Mouse (Mus musculus): ENCODE measurements around the gene Abcc9. TPM values are rescaled to one million over a fixed set of nuclear protein-coding genes. Genes with fewer than 3 reads are reported as not detected.

Abcc9 gene
- polyA plus RNA-seq, 1 experiment from 2014 or later: 16.7 TPM

- H3K9me3 ChIP-seq (replicated peaks; ENCODE audit: control insufficient read depth, low read length): peaks cover 4% of the 10 kb centered on the region; the same call in 1 of the 2 replicates
- 55% methylated on average over 4 of the region's 4 CpGs for WGBS
- H3K4me2 ChIP-seq (ENCODE audit: low read depth, low read length): peak overlapping the region; percentile 26
Measured at GRCm38 (mm10) chr6:142711106-142711505, 9.0 kb upstream of the Abcc9 start.

GRCm38 (mm10) chr6:142710690-142711089 is 8.6 kb upstream of the Abcc9 start:
- no peak for ATAC-seq (replicated peaks; ENCODE audit: extremely low read depth, insufficient read depth, low FRiP score)
- Histone ChIP-seq H3K4me3 (ENCODE audit: low read length) (no peak overlapping the region), H3K27ac (ENCODE audit: low read length) (peak overlapping the region; percentile 33; the same call in 1 of the 2 replicates), H3K9me3 (replicated peaks; ENCODE audit: control insufficient read depth, low read length) (peaks cover 4% of the 10 kb centered on the region; the same call in 1 of the 2 replicates), H3K36me3 (ENCODE audit: control insufficient read depth, insufficient read depth) (no peaks in the 10 kb centered on the region), H3K9ac (ENCODE audit: low read length) (no peak overlapping the region), H3K27me3 (ENCODE audit: control insufficient read depth, insufficient read depth, low read length) (no peaks in the 10 kb centered on the region), H3K4me2 (ENCODE audit: low read depth, low read length) (no peak overlapping the region), H3K4me1 (ENCODE audit: control insufficient read depth, insufficient read depth, low read length) (peaks cover 9% of the 10 kb centered on the region)
- 60% methylated on average over 6 of the region's 6 CpGs for WGBS

More at GRCm38 (mm10) chr6:142711106-142711505, 9.0 kb upstream of the Abcc9 start:
- Histone ChIP-seq H3K36me3 (ENCODE audit: control insufficient read depth, insufficient read depth) (no peaks in the 10 kb centered on the region), H3K4me3 (ENCODE audit: low read length) (no peak overlapping the region), H3K27me3 (ENCODE audit: control insufficient read depth, insufficient read depth, low read length) (no peaks in the 10 kb centered on the region), H3K4me1 (ENCODE audit: control insufficient read depth, insufficient read depth, low read length) (peaks cover 9% of the 10 kb centered on the region), H3K27ac (ENCODE audit: low read length) (peak overlapping the region; percentile 76), H3K9ac (ENCODE audit: low read length) (no peak overlapping the region)
- ATAC-seq (replicated peaks; ENCODE audit: extremely low read depth, insufficient read depth, low FRiP score): no peak

GRCm38 (mm10) chr6:142708369-142708768 is 6.3 kb upstream of the Abcc9 start:
- Histone ChIP-seq H3K4me3 (ENCODE audit: low read length) (no peak overlapping the region), H3K4me2 (ENCODE audit: low read depth, low read length) (no peak overlapping the region), H3K27ac (ENCODE audit: low read length) (peak overlapping the region; percentile 19; the same call in 1 of the 2 replicates), H3K9ac (ENCODE audit: low read length) (no peak overlapping the region), H3K4me1 (ENCODE audit: control insufficient read depth, insufficient read depth, low read length) (peaks cover 15% of the 10 kb centered on the region), H3K27me3 (ENCODE audit: control insufficient read depth, insufficient read depth, low read length) (no peaks in the 10 kb centered on the region), H3K36me3 (ENCODE audit: control insufficient read depth, insufficient read depth) (no peaks in the 10 kb centered on the region), H3K9me3 (replicated peaks; ENCODE audit: control insufficient read depth, low read length) (no peaks in the 10 kb centered on the region)
- ATAC-seq (replicated peaks; ENCODE audit: extremely low read depth, insufficient read depth, low FRiP score): peak; percentile 39; the same call in 1 of the 2 replicates
- WGBS: 60% methylated on average over 6 of the region's 6 CpGs

- no peak overlapping the region for H3K9ac ChIP-seq (ENCODE audit: low read length)
- ATAC-seq (replicated peaks; ENCODE audit: extremely low read depth, insufficient read depth, low FRiP score): no peak
- no peak overlapping the region for H3K27ac ChIP-seq (ENCODE audit: low read length)
- H3K4me1 ChIP-seq (ENCODE audit: control insufficient read depth, insufficient read depth, low read length): peaks cover 18% of the 10 kb centered on the region
- no peak overlapping the region for H3K4me2 ChIP-seq (ENCODE audit: low read depth, low read length)
- 81% methylated on average over 3 of the region's 3 CpGs for WGBS
- no peaks in the 10 kb centered on the region for H3K27me3 ChIP-seq (ENCODE audit: control insufficient read depth, insufficient read depth, low read length)
- H3K9me3 ChIP-seq (replicated peaks; ENCODE audit: control insufficient read depth, low read length): no peaks in the 10 kb centered on the region
- H3K36me3 ChIP-seq (ENCODE audit: control insufficient read depth, insufficient read depth): no peaks in the 10 kb centered on the region
- H3K4me3 ChIP-seq (ENCODE audit: low read length): no peak overlapping the region
Measured at GRCm38 (mm10) chr6:142706688-142707087, 4.6 kb upstream of the Abcc9 start.

GRCm38 (mm10) chr6:142703441-142703930 is 1.4 kb upstream of the Abcc9 start:
- Histone ChIP-seq H3K9me3 (replicated peaks; ENCODE audit: control insufficient read depth, low read length) (no peaks in the 10 kb centered on the region), H3K27ac (ENCODE audit: low read length) (peak overlapping the region; percentile 38; the same call in 1 of the 2 replicates), H3K4me3 (ENCODE audit: low read length) (no peak overlapping the region), H3K36me3 (ENCODE audit: control insufficient read depth, insufficient read depth) (no peaks in the 10 kb centered on the region), H3K9ac (ENCODE audit: low read length) (no peak overlapping the region), H3K4me2 (ENCODE audit: low read depth, low read length) (no peak overlapping the region), H3K4me1 (ENCODE audit: control insufficient read depth, insufficient read depth, low read length) (peaks cover 24% of the 10 kb centered on the region), H3K27me3 (ENCODE audit: control insufficient read depth, insufficient read depth, low read length) (no peaks in the 10 kb centered on the region)
- WGBS: 39% methylated on average over 11 of the region's 11 CpGs
- no peak for ATAC-seq (replicated peaks; ENCODE audit: extremely low read depth, insufficient read depth, low FRiP score)

GRCm38 (mm10) chr6:142701161-142701560 is 954 bp downstream of the Abcc9 start:
- H3K27me3 ChIP-seq (ENCODE audit: control insufficient read depth, insufficient read depth, low read length): no peaks in the 10 kb centered on the region
- WGBS: 32% methylated on average over 13 of the region's 13 CpGs
- H3K4me3 ChIP-seq (ENCODE audit: low read length): peak overlapping the region; percentile 64
- H3K9me3 ChIP-seq (replicated peaks; ENCODE audit: control insufficient read depth, low read length): no peaks in the 10 kb centered on the region
- H3K4me1 ChIP-seq (ENCODE audit: control insufficient read depth, insufficient read depth, low read length): peaks cover 24% of the 10 kb centered on the region
- peak overlapping the region; percentile 91 for H3K27ac ChIP-seq (ENCODE audit: low read length)
- peak overlapping the region; percentile 77 for H3K9ac ChIP-seq (ENCODE audit: low read length)
- ATAC-seq (replicated peaks; ENCODE audit: extremely low read depth, insufficient read depth, low FRiP score): no peak
- H3K4me2 ChIP-seq (ENCODE audit: low read depth, low read length): peak overlapping the region; percentile 75
- no peaks in the 10 kb centered on the region for H3K36me3 ChIP-seq (ENCODE audit: control insufficient read depth, insufficient read depth)

GRCm38 (mm10) chr6:142700753-142701152 is 1.4 kb downstream of the Abcc9 start:
- no peaks in the 10 kb centered on the region for H3K9me3 ChIP-seq (replicated peaks; ENCODE audit: control insufficient read depth, low read length)
- peak overlapping the region; percentile 75 for H3K4me2 ChIP-seq (ENCODE audit: low read depth, low read length)
- peaks cover 24% of the 10 kb centered on the region for H3K4me1 ChIP-seq (ENCODE audit: control insufficient read depth, insufficient read depth, low read length)
- 31% methylated on average over 8 of the region's 8 CpGs for WGBS
- H3K27ac ChIP-seq (ENCODE audit: low read length): peak overlapping the region; percentile 91
- peak overlapping the region; percentile 77 for H3K9ac ChIP-seq (ENCODE audit: low read length)
- peaks cover under 1% of the 10 kb centered on the region; the same call in 1 of the 2 replicates for H3K36me3 ChIP-seq (ENCODE audit: control insufficient read depth, insufficient read depth)
- H3K27me3 ChIP-seq (ENCODE audit: control insufficient read depth, insufficient read depth, low read length): no peaks in the 10 kb centered on the region
- H3K4me3 ChIP-seq (ENCODE audit: low read length): peak overlapping the region; percentile 64
- no peak for ATAC-seq (replicated peaks; ENCODE audit: extremely low read depth, insufficient read depth, low FRiP score)

- no peak for ATAC-seq (replicated peaks; ENCODE audit: extremely low read depth, insufficient read depth, low FRiP score)
- Histone ChIP-seq H3K4me2 (ENCODE audit: low read depth, low read length) (no peak overlapping the region), H3K9ac (ENCODE audit: low read length) (no peak overlapping the region), H3K36me3 (ENCODE audit: control insufficient read depth, insufficient read depth) (peaks cover 16% of the 10 kb centered on the region; the same call in 1 of the 2 replicates), H3K4me1 (ENCODE audit: control insufficient read depth, insufficient read depth, low read length) (peaks cover 15% of the 10 kb centered on the region), H3K4me3 (ENCODE audit: low read length) (no peak overlapping the region), H3K27ac (ENCODE audit: low read length) (no peak overlapping the region), H3K9me3 (replicated peaks; ENCODE audit: control insufficient read depth, low read length) (no peaks in the 10 kb centered on the region), H3K27me3 (ENCODE audit: control insufficient read depth, insufficient read depth, low read length) (no peaks in the 10 kb centered on the region)
- 74% methylated on average over 5 of the region's 5 CpGs for WGBS
Measured at GRCm38 (mm10) chr6:142692085-142692484, 10.0 kb downstream of the Abcc9 start.

- H3K9ac ChIP-seq (ENCODE audit: low read length): no peak overlapping the region
- WGBS: 48% methylated on average over 11 of the region's 11 CpGs
- peak overlapping the region; percentile 81 for H3K27ac ChIP-seq (ENCODE audit: low read length)
- no peaks in the 10 kb centered on the region for H3K9me3 ChIP-seq (replicated peaks; ENCODE audit: control insufficient read depth, low read length)
- no peaks in the 10 kb centered on the region for H3K27me3 ChIP-seq (ENCODE audit: control insufficient read depth, insufficient read depth, low read length)
- H3K4me1 ChIP-seq (ENCODE audit: control insufficient read depth, insufficient read depth, low read length): peaks cover 15% of the 10 kb centered on the region
- peak; percentile 93 for ATAC-seq (replicated peaks; ENCODE audit: extremely low read depth, insufficient read depth, low FRiP score)
- peaks cover 30% of the 10 kb centered on the region for H3K36me3 ChIP-seq (ENCODE audit: control insufficient read depth, insufficient read depth)
- no peak overlapping the region for H3K4me3 ChIP-seq (ENCODE audit: low read length)
- H3K4me2 ChIP-seq (ENCODE audit: low read depth, low read length): no peak overlapping the region
Measured at GRCm38 (mm10) chr6:142689673-142690072, 12.4 kb downstream of the Abcc9 start.
